Mouse (Mus musculus) ovary, postnatal 10 days (tissue): ENCODE measurements around the gene Dlg4.
A peak's percentile ranks its signal among the peaks of the same experiment; 100 is the strongest.

Source experiments
- DNase-seq: peaks from one replicate; pipeline ENCODE4 v3.0.0; 2022; ENCODE audit warnings: low spot score

Gene Dlg4

DNA sequence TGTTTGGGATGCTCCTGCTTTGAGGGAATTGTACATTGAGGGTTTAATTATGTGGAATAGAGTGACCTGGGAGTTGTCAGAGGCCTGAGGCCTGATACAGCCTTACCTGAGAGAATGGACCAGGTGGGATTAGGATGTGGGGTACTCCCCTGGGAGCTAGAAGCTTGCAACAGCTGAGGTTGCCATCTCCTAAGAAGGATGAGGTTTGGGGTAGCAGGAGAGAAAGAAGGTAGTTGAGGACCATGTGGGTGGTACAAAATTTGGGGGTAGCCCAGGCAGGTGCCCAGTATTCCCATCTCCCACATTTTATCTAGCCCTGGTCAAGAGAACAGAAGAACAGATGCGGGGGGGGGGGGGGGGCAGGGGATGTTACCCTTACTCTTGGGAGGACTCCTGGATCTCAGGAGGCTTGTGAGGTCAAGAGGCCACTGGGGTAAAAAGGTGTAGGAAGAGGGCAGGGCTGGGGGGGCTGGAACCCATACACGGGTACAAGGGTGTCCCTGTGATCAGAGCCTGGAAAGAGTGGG, 2.8 kb downstream of the Dlg4 start:
- DNase-seq, result no peak

DNA sequence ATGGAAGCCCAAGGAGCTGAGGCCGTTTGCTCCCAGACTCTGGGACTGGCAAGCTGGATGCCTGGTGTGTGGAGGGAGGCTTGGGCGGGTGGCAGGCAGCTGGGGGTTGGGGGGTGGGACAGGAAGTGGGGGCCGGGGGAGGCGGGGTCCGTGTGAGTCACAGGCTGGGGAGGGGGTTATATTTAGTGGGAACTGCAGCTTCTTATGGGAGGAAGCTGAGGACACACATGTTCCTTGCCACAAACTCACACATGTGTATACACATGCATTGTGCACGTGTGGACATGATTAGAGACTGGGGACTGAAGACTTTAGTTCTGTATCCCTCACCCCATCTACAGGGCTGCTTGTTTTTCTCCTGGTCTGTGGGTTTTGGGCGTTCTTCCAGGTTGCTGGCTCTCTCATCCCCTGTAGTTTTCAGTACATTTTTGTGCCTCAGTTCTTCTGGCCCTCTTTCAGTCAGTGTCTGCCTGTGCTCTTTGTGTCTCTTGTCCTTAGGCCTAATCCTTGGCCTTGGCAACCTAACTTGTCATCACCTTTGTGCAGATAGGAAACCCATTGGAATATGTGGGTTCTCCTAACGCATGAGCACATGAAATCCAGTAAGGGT, 3.4 kb downstream of the Dlg4 start:
- no peak for DNase-seq

DNA sequence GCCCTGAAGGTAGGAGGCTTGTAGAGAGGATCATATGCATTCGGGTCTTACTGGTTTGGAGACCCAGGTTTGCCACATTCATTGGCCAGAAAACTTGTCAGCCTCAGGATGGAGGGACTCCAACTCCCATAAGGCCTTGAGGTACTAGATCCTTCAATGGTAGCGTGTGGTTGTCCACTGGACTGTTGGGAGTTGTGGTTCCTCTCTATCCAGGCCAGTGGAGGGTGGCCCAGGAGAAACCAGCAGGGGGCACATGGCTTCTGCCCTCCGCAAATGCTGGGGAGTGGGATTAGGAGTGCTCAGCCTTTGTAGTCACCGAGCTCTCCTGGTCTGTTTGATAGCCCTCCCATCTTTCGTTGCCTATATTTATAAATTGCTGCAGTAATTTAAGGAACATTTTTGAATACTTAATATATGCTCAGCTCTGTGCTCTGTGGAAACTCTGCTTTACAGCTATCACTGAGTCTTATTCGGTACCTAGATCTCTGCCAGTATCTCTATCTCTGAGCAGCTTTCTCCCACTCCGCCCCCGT, 4.1 kb downstream of the Dlg4 start:
- peak; percentile 35 for DNase-seq

DNA sequence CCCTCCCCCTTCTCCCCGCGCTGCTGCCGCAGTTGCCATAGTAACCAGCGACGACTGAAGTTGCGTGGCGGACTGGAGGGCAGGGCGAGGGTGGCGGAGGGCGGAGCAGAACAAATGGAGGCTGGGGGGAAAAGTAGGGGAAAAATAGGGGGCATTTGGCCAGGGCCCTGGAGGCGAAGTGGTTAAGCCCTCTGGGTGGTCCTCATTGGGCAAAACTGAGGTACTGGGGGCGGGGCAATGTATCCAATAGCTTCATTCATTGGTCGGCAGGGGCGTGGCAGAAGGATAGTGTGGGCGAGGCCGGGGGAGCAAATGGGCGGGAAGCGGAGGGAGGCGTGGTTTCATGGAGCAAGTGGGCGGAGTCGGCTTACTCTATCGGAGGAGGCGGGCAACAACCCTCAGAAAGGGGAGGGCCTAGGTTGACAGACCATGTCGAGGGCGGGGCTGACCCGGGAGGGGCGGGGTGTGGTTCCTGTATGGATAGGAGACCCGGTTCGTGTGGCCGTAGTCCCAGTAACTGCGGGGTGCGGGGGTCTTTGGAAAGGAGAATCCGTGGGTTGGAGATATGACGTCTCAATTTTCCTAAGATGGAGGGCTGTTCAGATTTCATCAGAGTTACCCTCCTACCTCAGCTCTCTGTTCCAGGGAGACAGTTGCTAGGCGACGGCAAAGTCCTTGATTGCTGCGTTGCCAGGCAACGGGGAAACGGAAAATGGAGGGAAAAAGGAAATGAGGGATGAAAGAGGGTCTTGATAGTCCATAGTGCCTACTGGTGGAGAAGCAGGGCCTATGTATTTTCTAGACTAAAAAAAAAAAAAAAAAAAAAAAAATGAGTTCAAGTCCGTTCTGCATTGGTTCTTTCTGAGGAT, 4.8 kb downstream of the Dlg4 start:
- peak; percentile 86 for DNase-seq

DNA sequence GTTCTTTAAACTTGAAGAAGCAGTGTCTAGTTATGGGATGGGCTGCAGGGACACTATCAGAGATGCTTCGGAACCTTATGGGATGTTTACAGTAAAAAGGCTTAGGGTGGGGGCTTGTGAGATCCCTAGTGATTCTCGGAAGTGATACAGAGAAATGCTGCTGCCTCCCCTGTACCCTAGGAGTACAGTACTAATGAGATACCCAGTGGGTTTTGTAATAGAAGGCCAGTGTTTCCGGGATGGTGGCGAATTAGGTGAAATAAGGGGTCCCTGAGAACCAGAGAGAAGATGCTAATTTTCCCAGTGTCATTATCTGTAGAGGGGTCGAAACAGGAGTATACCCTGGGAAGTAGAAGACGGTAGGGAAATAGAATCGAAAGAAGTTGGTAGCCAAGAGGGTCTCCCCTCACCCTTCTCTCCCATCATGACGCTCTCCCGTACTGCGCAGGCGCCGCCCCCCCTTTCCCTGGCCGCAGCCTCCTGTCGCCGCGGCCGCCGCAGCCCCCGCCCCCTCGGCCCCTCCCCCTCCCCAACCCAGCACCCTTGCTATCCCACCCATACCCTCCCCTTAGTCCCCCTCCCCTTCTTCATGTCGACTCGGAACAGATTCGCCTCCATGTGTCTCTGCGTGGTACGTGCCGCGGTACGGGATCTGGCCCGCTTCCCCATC, 6.9 kb downstream of the Dlg4 start:
- DNase-seq, result no peak

DNA sequence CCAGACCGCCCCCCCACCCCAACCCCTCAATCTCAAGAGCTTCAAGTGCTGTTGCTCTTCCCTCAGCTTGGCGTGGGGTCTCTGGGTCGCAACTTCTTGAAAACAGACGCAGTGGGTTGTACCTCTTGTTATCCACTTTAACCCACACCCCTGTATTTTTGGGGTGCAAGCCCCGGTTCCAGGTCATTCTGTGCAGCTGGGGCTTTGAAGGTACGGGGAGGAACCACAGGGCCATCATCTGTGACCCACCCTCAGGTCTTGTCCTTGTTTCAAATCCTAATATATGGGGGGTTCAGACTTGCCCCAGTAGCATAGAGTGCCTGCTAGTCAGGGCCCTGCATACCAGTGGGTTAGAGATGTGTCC, 7.4 kb downstream of the Dlg4 start:
- DNase-seq, result no peak

DNA sequence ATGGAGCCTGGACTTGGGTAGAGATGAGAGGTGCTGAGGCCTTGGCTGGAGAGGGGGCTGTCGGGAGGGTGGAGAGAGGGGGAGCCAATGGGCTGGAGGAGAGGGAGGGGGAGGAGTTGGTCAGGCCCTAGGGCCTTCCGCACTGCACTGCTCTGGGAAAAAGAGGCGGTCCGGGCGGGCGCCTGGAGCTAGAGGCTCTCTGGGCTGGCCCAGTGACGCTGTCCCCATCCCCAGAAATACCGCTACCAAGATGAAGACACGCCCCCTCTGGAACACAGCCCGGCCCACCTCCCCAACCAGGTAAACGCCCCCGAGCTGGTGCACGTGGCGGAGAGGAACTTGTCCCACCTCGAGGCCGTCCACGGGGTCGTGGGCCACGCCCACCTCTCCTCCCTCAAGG, 9.9 kb downstream of the Dlg4 start:
- DNase-seq, result no peak

DNA sequence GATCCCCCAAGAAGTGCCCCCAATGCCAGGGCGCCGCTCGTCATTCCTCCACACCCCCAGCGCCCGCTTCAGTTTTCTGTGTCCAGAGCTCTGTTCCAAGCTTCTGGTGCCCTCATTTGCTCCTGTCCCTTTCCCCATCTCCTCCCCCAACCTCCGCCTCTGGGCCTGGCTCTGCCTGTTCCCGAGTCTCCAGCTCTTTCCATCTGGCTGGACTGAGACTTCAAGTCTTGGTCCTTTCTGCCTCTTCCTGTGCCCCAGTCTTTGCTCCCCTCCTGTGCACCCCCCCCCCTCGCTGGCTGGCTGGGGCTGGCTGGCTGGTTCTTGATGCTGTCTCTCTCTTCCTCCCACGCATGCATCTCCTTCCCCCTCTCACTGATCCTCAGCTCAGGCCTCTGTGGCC, 10.7 kb downstream of the Dlg4 start:
- no peak for DNase-seq

DNA sequence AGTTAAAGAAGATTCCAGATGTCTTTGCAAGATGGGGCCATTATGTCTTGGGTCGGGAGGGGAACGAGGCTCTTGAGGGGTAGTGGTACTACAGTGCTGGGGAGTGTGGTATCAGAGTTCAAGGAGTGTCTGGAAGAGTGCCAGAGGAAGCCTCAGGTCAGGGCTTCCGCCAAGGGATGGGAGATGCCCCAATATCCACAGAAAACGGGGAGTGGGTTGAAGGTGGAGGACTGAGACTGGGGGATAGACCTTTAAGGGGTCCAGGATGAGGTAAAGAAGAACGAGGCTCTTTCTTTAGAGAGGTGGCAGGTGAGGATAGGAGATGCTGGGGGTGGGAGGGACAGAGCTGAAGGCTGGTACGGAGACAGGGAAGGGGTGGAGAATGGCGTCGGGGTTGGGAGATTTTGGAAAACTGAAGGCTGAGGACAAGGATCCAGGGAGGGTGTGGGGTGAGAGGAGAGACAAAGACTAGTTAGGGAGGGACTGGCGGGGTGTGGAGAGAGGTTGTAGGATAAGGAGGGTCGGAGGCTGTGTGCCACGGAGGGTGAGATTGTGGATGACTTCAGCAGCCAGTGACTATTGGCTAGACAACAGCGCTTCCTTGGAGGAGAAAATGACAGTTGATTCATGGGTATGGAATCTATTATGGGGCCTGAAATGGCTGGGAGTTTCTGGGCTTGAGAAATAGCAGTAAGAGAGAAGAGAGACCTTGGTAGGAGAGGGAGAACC, 11.8 kb downstream of the Dlg4 start:
- no peak for DNase-seq

DNA sequence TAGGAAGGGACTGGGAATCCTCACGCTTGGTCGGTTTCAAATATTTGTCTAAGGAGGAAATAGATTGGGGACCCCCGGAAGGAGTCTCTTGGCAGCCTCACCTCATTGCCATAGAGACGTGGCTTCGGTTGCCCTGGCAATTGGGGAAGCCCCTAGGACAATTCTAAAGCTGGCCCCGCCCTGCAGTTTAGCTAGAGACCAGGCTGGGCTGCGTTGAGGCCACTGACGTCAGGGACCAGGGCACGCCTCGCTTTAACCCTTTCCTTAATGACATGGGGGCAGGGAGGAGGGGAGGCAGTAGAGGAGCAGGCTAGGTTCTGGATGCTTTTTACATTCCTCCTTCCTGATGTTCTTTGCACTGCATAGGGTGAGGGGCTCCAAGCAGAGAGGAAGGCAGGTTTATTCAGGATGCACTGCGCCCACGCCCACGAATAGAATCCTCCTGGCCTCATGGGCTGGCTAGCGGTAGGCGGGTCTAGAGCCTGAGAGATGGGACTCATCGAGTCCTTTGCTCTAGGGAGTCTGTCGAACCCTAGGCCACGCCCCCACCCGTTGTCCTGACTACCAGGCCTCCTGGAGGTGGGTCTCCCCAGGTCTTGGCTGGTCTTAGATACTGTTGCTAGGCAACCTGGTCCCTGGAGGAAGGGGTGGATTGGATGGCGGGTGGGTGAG, 12.5 kb downstream of the Dlg4 start:
- no peak for DNase-seq

DNA sequence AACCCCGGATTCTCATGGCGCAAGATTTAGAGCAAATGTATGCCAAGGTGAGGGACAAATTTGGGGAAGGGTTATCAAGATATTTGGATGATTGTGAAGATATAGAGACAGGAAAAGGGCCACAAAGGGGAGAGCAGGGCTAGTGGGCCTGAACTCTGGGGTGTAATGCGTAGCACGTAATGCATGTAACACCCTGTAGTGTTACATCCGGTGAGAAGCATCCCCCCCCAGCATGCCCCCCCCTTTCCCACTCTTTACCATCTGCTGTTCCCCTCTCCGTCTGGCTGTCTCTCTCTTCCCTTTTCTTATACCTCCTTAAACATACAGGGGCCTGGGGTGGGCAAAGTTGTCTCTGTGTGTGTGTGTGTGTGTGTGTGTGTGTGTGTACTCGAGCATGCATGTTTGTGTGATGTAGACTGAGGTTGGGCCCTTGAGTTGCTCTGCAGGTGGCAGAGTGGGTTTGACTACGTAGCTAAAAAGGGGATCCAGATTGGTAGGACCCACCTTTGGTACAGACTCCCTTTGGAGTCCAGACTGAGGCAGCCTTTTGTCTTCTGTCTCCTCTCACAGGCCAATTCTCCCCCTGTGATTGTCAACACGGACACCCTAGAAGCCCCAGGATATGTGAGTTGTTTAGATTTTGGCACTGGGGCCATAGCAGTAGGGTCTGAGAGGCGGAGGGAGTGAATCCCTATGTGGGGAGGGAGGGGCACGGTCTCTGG, 13.2 kb downstream of the Dlg4 start:
- no peak for DNase-seq

DNA sequence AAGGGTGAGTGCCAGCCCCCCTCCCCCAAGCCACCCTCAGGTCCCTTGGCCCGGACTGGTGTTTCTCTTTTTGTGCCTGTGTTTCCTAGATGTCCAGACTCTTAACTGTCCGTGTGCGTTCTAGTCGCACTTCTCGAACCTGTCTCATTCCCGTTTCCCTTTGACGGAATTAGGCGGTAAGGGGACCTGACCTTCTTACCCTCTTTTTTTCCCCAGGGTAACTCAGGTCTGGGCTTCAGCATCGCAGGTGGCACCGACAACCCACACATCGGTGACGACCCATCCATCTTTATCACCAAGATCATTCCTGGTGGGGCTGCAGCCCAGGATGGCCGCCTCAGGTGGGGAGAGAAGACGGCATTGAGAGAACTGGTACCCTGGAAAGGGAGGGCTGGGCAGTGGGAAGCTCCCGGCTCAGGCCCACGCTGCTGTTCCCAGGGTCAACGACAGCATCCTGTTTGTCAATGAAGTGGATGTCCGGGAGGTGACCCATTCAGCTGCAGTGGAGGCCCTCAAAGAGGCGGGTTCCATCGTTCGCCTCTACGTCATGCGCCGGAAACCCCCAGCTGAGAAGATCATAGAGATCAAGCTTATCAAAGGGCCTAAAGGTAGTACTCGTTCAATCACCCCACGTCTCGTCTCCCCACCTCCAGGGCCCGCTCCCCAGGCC, 14.0 kb downstream of the Dlg4 start:
- DNase-seq, result no peak

DNA sequence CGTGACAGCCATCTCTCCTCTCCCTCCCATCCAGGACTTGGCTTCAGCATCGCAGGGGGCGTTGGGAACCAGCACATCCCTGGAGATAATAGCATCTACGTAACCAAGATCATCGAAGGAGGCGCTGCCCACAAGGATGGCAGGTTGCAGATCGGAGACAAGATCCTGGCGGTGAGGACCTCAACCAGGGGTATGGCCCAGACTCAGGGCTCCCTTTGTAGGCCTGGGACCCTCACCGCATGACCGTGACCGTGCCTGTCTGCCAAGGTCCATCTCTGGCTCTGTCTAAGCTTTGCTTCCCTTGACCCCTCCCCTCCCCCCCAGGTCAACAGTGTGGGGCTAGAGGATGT, 14.6 kb downstream of the Dlg4 start:
- no peak for DNase-seq

DNA sequence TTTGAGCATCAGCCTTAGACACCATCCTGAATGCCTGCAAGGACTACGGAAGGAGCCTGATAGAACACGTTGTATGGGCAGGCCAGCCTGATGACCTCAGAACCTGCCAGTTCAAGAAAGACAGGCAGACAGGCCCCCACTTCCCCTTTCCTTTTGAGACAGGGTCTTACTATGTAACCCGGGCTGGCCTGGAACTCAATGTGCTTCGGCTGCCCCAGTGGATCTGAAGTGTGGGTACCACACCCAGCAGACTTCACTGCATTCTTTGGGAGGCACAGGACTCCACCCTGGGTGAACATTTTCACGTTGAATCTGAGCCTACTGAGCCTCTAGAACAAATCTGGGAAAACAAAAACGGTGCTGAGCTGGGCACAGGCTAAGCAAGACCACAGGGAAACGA, 21.4 kb downstream of the Dlg4 start:
- DNase-seq, result no peak

DNA sequence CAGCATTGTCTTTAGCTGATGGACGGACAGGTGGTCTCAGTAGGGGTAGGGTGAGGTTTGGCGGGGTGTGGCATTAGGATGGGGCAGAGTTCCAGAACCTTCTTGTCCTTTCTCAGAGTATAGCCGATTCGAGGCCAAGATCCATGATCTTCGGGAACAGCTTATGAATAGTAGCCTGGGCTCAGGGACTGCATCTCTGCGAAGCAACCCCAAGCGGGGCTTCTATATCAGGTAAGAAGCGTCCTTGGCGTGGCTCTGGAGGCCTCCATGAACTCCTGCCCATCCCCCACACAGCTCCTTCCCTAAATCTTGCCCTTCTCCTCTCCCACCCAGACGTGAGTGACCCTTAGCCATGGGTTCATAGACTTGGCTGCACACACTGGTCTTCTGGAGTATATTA, 22.9 kb downstream of the Dlg4 start:
- no peak for DNase-seq

DNA sequence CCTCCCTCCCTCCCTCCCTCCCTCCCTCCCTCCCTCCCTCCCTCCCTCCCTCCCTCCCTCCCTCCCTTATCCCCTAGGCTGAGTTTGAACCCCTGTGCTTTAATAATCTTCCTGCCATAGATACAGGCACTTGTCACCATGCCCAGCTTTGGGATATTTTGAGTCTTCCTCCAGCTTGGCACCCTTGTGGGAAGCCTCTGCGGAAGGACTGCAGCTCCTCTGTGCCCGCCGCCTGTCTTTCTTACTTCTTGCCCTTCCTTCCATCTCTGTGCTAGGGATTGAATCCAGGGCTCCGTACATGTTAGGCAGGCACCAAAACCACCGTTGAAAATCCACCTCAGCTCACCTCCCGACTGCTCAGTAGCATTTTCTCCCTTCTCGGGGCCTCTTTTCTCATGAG, 23.4 kb downstream of the Dlg4 start:
- DNase-seq, result no peak

DNA sequence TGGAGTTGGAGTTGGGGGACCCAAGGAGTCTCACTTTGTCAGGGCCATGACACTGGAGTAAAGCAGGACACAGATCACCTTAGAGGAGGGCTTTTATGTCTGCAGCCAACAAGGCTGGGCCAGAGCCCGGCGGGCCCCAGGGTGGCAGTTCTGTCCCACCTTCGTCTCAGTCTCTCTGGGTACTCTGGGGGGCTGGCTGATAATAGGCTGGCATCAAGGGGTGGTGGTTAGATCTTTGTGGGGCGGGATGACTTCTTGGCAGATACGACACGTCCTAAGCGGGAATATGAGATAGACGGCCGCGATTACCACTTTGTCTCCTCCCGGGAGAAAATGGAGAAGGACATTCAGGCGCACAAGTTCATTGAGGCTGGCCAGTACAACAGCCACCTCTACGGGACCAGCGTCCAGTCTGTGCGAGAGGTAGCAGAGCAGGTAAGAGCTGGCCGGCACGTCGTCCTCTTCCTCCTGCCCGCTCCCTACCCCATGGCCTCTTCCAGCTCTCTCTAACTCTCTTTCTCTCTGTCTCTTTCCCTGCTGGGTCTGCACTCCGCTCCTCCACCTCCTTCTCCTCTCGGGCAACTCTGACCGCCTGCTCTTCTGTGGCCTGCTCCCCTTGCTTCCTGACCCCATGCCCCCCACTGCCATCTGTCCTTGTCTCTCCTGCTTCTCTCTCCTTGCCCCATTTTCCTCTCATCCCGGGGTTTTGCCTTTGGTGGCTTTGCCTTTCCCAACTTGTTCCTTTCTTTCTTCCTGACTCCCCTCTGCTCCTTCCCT, 25.8 kb downstream of the Dlg4 start:
- no peak for DNase-seq

DNA sequence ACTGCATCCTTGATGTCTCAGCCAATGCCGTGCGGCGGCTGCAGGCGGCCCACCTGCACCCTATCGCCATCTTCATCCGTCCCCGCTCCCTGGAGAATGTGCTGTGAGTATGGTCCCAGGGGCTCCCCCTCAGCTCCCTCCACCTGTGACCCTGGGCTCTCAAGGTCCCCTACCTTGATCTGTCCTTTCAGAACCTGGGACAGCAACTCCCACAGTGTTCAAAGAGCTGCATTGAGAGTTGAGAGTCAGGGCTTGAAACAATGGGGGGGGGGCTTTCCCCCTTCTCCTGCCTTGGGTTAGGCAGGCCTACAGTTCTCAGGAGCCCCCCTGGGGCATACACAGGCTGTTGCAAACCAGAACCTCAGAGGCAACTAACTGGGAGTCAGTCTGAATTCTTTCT, 26.9 kb downstream of the Dlg4 start:
- DNase-seq, result no peak

DNA sequence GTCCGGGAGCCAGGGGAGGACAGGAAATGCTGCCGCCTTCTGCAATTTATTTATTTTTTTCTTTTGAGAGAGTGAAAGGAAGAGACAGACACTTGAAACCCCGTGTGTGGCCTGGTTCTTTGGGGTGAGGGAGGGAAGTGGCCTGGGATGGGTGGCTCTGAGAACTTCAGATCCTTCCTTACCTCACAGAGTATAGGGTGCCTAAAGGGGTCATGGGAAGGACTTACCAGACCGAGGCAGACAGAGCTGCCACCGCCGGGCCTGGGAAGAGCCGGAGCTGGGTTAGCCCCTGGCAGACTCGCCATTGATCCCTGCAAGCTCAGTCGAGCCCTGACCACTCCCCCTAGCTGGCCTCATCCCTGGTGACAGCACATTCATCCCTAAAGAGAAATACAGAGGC, 28.7 kb downstream of the Dlg4 start:
- DNase-seq, result no peak

DNA sequence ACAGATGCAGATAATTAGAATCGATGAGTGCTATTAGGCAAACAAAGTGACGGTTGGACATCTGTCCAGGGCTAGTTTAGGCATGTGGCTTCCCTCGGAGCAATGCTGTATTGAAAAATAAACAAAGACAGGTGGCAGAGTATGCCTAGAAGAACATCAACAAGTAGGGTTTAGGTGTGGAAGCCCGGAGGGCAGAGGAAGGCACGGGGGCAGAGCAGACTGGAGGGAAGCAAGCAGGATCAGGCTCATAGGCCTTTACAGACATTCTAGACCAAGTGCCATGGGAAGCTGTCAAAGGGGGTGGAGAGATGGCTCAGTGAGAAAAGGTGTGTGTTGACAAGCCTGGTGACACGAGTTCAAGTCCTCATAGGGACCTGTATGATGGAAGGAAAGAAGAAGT, 32.6 kb downstream of the Dlg4 start:
- no peak for DNase-seq
